Mouse (Mus musculus): ENCODE data around the gene Olfr325.
A peak's percentile ranks its signal among the peaks of the same experiment; 100 is the strongest.
"Not testable (repeated sequence)": the region's sequence is repeated elsewhere in the genome, so short reads cannot be mapped to it uniquely, and the experiment has no call there.

Olfr325 gene

GRCm38 (mm10) chr11:58577430-58577829 lies at the start of gene Olfr325:
Gene Olfr325, plus strand, starts transcription at chr11:58577730.
- DNase-seq = no peak

GRCm38 (mm10) chr11:58534736-58535135 lies 42.8 kb upstream of the Olfr325 start, which contains the start of gene Olfr330:
Gene Olfr330, minus strand, starts transcription at chr11:58534836.
- DNase-seq = not testable (repeated sequence)

GRCm38 (mm10) chr11:58546322-58546721 lies 31.2 kb upstream of the Olfr325 start, which contains the start of gene Olfr329-ps:
Gene Olfr329-ps, minus strand, starts transcription at chr11:58546422.
- DNase-seq = no peak

GRCm38 (mm10) chr11:58555536-58555935 lies 22.0 kb upstream of the Olfr325 start, which contains the start of gene Olfr328:
Gene Olfr328, minus strand, starts transcription at chr11:58555636.
- DNase-seq = no peak

GRCm38 (mm10) chr11:58570405-58570804 lies 7.1 kb upstream of the Olfr325 start, which contains the start of gene Olfr224:
Gene Olfr224, minus strand, starts transcription at chr11:58570553.
- no peak for DNase-seq

DNA sequence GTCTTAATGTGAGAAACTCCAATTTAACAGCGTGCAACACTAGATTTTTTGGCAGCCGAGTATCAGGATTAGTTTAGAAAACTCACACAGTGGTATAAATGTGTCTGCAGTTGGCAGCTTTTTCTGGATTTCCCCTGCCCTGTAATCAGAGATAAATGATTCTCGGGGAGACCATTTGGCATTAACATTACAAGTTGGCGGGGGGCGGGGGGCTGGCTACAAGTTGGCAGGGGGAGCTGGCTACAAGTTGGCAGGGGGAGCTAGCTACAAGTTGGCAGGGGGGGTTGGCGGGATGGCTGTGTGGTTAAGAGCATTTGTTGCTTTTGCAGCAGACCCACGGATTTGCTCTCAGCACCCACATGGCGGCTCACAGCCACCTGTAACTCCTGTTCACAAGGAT lies 1.1 kb downstream of the Olfr325 start:
- no peak for DNase-seq

DNA sequence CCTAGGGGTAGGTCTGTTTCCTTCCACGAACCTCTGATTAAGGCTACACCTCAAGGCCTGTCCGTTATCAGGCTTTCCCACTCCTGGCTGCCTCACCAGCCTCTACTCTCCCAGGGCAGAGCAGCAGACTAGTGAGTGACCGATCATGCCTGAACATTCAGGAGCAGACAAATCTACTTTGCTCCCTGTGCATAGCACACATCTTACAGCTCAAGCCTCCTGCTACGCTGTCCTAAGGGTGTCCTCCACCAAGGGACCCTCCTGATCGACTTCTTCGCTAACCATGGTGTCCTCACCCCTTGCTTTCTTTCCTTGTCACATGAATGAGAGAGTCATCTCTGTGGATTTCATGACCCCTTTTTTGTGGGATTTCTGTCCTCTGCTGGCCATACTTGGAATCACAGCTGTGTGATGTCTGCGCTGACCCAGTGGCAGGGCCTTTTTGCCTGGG lies 10.4 kb downstream of the Olfr325 start:
- DNase-seq = peak; percentile 18 to 31

- DNase-seq = no peak
Measured at GRCm38 (mm10) chr11:58588620-58589250, 11.2 kb downstream of the Olfr325 start.

DNA sequence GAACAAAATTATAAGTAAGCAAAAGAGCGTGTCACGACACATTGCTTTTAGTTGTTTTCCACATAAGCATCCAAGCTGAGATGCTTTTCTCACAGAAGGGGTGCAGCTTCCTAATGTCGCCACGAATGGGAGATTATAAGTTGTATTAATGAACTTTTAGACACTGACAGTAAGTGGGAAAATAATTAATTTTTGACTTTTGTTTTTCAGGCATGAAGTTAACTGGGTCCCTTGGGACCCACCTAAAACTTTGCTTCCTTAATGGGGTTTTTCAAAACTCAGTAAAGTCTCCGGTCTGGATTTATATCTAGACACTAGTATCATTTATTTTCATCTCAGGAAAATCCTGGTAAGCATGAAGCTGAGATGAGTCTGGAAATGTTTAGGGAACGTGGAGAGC lies 17.3 kb downstream of the Olfr325 start, which contains the start of gene Olfr324:
Olfr324 (plus strand) TSS at position 301 of the 400 bp plus-strand sequence.
- no peak for DNase-seq

- DNase-seq = no peak
Measured at GRCm38 (mm10) chr11:58597837-58598236, 20.3 kb downstream of the Olfr325 start.

- DNase-seq = no peak
Measured at GRCm38 (mm10) chr11:58602062-58602461, 24.5 kb downstream of the Olfr325 start.

DNA sequence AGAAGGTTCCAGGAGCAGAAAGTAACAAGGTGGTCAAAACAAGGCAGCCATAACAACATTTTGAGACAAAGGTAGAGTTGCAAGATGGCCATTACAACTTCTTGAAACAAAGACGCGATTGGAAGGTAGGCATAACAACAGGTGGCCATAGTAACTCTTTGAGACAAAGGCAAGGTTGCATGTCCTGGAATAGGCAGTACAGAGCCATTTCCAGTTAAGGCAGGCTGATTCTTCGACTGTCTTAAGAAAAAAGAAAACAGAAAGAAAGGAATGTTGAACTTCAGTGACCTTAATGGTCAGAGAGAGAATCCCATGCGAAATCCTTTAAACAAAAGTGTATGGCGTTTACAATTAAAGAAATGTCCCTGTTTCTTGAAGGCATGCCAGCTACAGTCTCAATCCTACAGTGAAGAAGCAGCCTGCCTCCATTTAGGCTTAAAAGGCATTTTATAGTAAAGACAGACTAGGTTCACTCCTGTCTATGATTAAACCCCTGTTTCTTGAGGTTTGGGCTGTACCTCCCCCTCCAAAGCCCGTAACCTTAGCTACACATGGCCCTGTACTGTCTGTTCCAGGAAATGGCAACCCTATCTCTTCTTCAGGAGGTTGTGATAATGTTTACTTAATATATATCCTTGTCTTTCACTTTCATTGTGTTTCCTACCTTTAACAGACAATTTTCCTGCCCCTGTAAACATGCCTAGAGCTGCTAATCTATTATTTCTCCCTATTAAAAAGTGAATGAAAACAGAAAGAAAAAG lies 25.4 kb downstream of the Olfr325 start:
- no peak for DNase-seq

DNA sequence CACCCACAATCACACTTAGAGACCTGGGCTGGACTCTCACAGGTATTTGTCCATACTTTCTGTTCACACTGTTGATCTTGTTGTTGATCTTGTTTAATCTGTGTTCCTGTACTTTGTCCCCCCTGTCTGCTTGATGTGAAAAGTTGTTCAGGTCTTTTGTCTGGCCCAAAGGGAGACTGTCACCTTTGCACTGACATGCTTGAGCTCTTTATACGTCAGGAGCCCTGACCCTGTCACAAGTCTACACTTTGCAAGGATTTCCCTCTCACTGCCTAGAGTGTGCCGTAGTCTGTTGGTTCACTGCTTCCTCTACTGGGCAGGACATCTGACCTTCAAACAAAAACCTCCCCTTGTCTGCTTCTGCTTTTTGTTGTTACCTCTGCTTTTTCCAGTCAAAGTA lies 27.2 kb downstream of the Olfr325 start:
- DNase-seq = no peak

DNA sequence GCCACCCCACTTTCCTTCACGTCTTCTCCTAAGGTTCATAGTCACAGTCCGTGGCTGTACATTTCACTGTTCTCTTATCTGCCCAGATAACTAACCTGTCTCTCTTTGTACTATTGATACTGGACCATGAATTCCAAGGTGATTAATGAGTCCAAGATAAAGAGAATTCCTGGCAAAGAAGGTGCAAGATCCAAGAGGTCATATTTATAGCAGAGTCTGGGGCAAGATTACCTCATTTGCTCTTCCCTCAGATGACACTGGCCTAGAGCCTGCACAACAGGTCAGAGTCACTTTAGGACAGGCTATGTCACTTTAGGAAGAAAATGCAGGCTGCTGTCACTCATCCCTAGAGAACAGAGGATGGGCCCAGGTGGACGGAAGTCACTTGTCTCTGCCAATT lies 27.7 kb downstream of the Olfr325 start:
- no peak for DNase-seq

- DNase-seq = no peak
Measured at GRCm38 (mm10) chr11:58606177-58606919, 28.8 kb downstream of the Olfr325 start.

DNA sequence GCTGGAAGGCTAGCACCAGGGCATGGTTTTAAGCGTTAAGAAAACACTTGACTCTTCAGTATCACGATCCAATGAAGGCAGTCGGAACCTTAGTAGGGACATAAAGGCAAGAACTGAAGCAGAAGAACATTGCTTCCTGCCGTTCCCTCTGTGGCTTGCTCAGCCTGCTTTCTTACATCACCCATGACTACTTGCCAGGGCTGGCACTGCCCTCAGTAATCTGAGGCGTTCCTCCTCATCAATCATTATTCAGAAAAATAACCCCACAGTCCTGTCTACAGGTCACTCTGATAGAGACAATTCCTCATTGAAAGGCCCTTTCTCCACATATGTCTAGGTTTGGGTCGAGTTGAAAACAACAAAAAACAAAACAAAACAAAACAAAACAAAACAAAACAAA lies 29.5 kb downstream of the Olfr325 start:
- DNase-seq = no peak

GRCm38 (mm10) chr11:58613359-58613758 lies 35.8 kb downstream of the Olfr325 start:
- DNase-seq = no peak

DNA sequence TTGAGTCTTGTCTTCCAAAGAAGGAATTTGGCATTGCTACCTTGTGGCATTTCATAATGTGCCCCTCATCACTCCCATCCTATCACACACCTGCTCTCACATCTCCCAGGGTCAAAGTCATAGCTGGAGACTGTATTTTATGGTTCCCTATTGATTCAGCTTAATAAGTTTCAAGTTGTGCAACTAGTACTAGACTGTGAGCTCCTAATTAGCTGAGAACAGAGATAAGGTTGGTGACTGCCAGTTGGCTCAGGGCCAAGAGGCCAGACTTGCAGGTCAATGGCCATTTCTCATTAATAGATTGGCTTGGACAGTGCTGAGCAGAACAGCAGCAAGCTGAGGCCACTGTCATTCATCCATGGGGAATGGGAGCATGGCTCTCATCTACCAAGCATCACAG lies 37.0 kb downstream of the Olfr325 start:
- DNase-seq = no peak

DNA sequence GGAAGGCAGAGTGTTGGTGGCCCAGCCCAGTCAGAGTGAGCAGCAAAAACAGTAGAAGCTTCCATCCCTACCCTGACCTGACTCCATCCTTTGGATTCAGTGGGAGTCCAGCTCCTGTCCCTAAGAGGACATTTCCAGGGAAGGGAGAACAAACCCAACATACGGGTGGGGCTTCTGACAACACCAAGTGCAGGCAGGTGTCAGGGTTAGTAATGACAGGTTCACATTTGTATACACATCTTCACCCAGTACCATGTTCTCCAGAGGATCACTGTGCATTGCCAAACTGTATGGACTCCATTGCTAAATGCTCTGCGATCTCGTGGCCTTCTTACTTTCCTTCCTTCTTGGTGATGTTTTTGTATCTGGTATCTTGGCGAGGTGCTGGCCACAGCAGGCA lies 38.4 kb downstream of the Olfr325 start, which contains the start of gene 2210407C18Rik:
2210407C18Rik (minus strand) TSS at position 101 of the 400 bp plus-strand sequence.
- DNase-seq = no peak

DNA sequence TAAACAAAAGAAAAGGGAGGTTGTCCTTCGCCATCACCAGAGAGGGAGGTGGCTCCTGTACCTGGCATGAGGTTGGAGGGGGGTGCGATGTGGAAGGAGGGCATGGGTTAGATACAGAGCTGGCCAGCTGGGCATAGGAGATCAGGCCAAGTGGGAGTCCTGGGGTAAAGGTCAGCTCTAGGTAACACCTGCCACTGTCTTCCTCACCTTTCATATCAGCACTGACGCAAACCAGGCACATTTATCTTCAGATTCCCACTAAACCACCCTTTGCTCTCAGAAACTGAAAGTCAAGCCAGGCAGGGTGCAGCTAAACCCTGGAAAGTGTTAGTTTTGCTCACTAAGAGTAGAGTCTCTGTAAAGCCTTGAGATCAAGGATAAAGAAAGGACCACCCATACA lies 40.8 kb downstream of the Olfr325 start:
- DNase-seq = no peak

DNA sequence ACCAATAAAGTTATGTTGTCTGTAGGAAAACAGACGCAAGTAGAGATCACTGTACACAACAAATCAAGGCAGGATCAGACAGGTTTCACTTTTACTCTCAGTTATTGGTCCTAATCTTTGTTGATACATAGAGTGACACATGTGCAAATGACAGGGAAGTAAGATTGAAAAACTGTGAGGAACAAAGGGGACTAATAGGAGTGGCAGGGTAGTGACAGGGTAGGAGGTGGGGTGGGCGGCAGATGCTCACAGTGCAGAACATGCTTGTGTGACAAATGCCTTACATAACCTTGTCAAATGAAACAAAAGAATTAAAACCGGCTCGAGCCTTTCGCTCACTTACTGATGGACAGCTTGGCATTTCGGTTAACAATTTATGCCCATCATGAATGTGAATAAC lies 41.3 kb downstream of the Olfr325 start:
- DNase-seq = no peak

DNA sequence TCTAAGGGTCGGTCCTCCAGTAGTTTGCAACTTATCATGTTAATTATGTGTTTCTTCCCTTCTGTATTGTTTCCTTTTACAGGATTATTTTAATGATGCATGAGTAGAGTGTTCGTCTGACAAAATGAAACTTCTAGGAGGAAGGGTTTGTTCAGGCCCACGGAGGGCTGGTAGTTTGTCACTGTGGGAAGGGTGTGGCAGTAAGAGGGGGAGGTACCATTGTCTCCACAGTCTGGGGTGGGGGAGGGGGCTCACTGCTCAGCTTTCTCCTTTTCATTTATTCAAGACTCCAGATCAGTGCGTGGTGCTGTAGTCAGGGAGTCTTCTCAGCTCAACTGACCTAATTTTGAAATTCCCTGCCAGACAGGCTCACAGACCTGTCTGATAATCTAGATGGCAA lies 48.6 kb downstream of the Olfr325 start:
- DNase-seq = no peak

GRCm38 (mm10) chr11:58630401-58630800 lies 52.9 kb downstream of the Olfr325 start, which contains the start of gene Olfr323:
Gene Olfr323, minus strand, starts transcription at chr11:58630501.
- DNase-seq = no peak

Data from cerebellum, adult 18-20 months (tissue).